Comparison of ENCODE assay signal across 9 mouse cellular contexts in the genomic region with DNA sequence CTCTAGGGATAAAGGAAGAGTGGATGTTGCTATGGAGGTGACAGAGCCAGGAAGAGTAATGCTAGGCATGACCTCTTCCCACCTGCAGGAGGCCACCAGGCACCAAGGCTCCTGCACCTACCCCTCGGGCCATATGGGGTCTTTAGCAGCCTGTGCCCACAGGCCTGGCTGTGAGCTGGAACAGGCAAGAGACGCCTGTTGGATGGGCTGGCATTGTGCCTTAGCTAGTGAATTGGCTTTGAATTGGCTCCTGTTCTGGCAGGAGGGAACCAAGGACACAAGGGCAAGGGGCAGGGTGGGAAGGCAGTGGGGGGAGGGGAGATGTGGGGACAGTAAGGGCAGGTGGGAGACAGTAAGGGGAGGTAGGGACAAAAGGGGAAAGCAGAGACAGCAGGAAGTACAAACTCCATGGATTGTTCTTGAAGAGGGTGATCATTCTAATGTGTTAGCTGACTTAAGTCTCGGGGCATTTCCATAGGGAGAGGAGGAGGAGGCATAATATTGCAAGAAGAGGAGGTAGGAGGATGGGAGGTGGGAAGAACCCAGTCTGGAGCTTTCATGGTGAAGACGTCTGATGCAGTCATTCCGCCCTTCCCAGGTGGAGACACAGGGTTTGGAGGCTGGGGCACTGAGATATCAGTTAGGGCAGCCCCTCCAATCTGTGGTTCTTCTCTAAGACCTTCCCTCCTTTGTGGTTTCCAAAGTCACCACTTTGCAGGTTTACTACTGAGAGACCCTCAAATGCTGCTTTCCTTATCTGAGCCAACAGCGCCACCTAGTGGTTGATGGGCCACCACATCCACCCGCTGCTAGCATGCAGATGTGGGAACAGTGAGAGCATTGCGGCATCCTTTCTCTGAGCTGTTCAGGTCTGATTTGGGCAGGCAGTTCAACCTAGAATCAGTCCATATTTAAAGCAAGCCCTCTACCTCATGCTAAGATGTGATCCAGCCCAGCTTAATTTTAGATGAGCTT.
DNase-seq lines count a peak whose midpoint lies in the region; ATAC-seq and TF ChIP-seq lines count a peak whose summit lies in the region.
"Had no signal": no experiment of that assay in that cellular context is flagged by ENCODE, and none has a peak within 500 bp of the region (broad histone marks: within the 10 kb centered on the region; RNA-seq: fewer than 3 reads in every experiment).

No protein-coding gene starts in this region.

- TF ChIP-seq EP300 in stomach, postnatal 0 days (optimal IDR thresholded peaks at IDR 0.05): no peak

- peak; percentile 97 for TF ChIP-seq CTCF in stomach, postnatal 0 days (IDR thresholded peaks at IDR 0.05; ENCODE audit: low read depth)

- H3K27me3 ChIP-seq in kidney, embryonic 15.5 days: no peaks in the 10 kb centered on the region
- H3K27me3 ChIP-seq in limb, embryonic 13.5 days: peaks cover 5% of the 10 kb centered on the region; the same call in 1 of the 2 replicates
- no peaks in the 10 kb centered on the region for H3K27me3 ChIP-seq in stomach, postnatal 0 days (ENCODE audit: control insufficient read depth, insufficient read depth, low read length)
- H3K27me3 ChIP-seq: embryonic facial prominence, embryonic 12.5 days had no signal

- 0 out of 2 replicates have a peak, but pooled peaks have one; percentile 65 for ATAC-seq in kidney, embryonic 15.5 days (replicated peaks; ENCODE audit: low FRiP score)
- peak; percentile 81; the same call in 1 of the 2 replicates for ATAC-seq in limb, embryonic 13.5 days (ENCODE audit: low FRiP score, low read depth)
- ATAC-seq in stomach, postnatal 0 days (ENCODE audit: low FRiP score, low TSS enrichment): peak; percentile 24; the same call in 1 of the 2 replicates

- no peaks in the 10 kb centered on the region for H3K9me3 ChIP-seq in kidney, embryonic 15.5 days (replicated peaks)
- no peaks in the 10 kb centered on the region for H3K9me3 ChIP-seq in limb, embryonic 13.5 days
- no peaks in the 10 kb centered on the region for H3K9me3 ChIP-seq in stomach, postnatal 0 days (ENCODE audit: control insufficient read depth, low read length)
- H3K9me3 ChIP-seq: embryonic facial prominence, embryonic 12.5 days had no signal

- no peak overlapping the region for H3K4me2 ChIP-seq in kidney, embryonic 15.5 days
- no peak overlapping the region for H3K4me2 ChIP-seq in limb, embryonic 13.5 days (replicated peaks)
- H3K4me2 ChIP-seq in stomach, postnatal 0 days (replicated peaks; ENCODE audit: low read depth): no peak overlapping the region
- H3K4me2 ChIP-seq: embryonic facial prominence, embryonic 12.5 days had no signal

- H3K4me3 ChIP-seq in kidney, embryonic 15.5 days (replicated peaks): no peak overlapping the region
- no peak overlapping the region for H3K4me3 ChIP-seq in limb, embryonic 13.5 days
- no peak overlapping the region for H3K4me3 ChIP-seq in stomach, postnatal 0 days (ENCODE audit: low read depth, low read length)
- H3K4me3 ChIP-seq: embryonic facial prominence, embryonic 12.5 days had no signal

- no peak overlapping the region for H3K27ac ChIP-seq in kidney, embryonic 15.5 days
- H3K27ac ChIP-seq in limb, embryonic 13.5 days: no peak overlapping the region
- H3K27ac ChIP-seq in stomach, postnatal 0 days (replicated peaks): no peak overlapping the region
- H3K27ac ChIP-seq: embryonic facial prominence, embryonic 12.5 days had no signal

- no peaks in the 10 kb centered on the region for H3K36me3 ChIP-seq in kidney, embryonic 15.5 days
- H3K36me3 ChIP-seq in limb, embryonic 13.5 days: no peaks in the 10 kb centered on the region
- no peaks in the 10 kb centered on the region for H3K36me3 ChIP-seq in stomach, postnatal 0 days (ENCODE audit: control insufficient read depth, insufficient read depth, low read length)
- H3K36me3 ChIP-seq: embryonic facial prominence, embryonic 12.5 days had no signal

- DNase-seq in spleen, adult 18-20 months: peak; percentile 14 to 53
- DNase-seq in spleen, adult 12 weeks (ENCODE audit: low spot score): no peak
- DNase-seq in cerebellum, postnatal 36 days: peak; percentile 79 to 87
- DNase-seq in gastrocnemius, adult 8-10 months (ENCODE audit: low spot score in 2 of 2): peak; percentile 9 to 15
- peak; percentile 53 for DNase-seq in naive thymus-derived CD4-positive, alpha-beta T cell, adult 2 months (ENCODE audit: low read depth)
- peak; percentile 71 for DNase-seq in stomach, postnatal 0 days (ENCODE audit: low spot score)

- 31% methylated on average over 8 of the region's 8 CpGs for WGBS in kidney, embryonic 15.5 days
- WGBS in limb, embryonic 13.5 days: 36% methylated on average over 8 of the region's 8 CpGs
- WGBS in stomach, postnatal 0 days: 28% methylated on average over 8 of the region's 8 CpGs

- H3K4me1 ChIP-seq in kidney, embryonic 15.5 days: no peaks in the 10 kb centered on the region
- H3K4me1 ChIP-seq in limb, embryonic 13.5 days: no peaks in the 10 kb centered on the region
- H3K4me1 ChIP-seq in stomach, postnatal 0 days (replicated peaks; ENCODE audit: control insufficient read depth, insufficient read depth): no peaks in the 10 kb centered on the region
- H3K4me1 ChIP-seq: embryonic facial prominence, embryonic 12.5 days had no signal

- H3K9ac ChIP-seq in kidney, embryonic 15.5 days: no peak overlapping the region
- no peak overlapping the region for H3K9ac ChIP-seq in limb, embryonic 13.5 days
- H3K9ac ChIP-seq in stomach, postnatal 0 days (ENCODE audit: low read length): no peak overlapping the region
- H3K9ac ChIP-seq: embryonic facial prominence, embryonic 12.5 days had no signal

Comparison
In these comparisons a context has a peak if more than half of its experiments do, and no peak if none do; other contexts are left out.
1. ATAC-seq: peak in every context shown above with its lines; median percentile 81 in limb, embryonic 13.5 days; 65 in kidney, embryonic 15.5 days; 24 in stomach, postnatal 0 days.